Mouse (Mus musculus): ENCODE results near the gene Olfr720.

The Olfr720 gene

GRCm38 (mm10) chr14:14186738-14187137 lies at the start of gene Olfr720:
TSS of gene Olfr720 (minus strand) at chr14:14186838.
- no peak for DNase-seq

Data from thymus, postnatal 14 days (tissue).